Mouse (Mus musculus) layer of hippocampus, adult 2 months (tissue): ENCODE results near the gene Aldh5a1. TPM values are rescaled to one million over a fixed set of nuclear protein-coding genes. Genes with fewer than 3 reads are reported as not detected.

Experiments
- DNase-seq, 2 experiments: peaks; one replicate each; pipeline ENCODE4 v3.0.0; 2022; ENCODE audit warnings: low spot score in 2 of 2
- H3K27ac ChIP-seq: fragments of 200-600 bp; 2 replicates; pipeline ENCODE4 v1.8.1; 2022
- H3K4me3 ChIP-seq: fragments of 200-600 bp; 2 replicates; pipeline ENCODE4 v1.8.1; 2022; ENCODE audit warnings: mild to moderate bottlenecking
- CTCF ChIP-seq: fragments of 200-600 bp; conservative IDR thresholded peaks from 2 replicates; pipeline ENCODE4 v1.8.1; 2022; ENCODE audit warnings: antibody characterized with exemption, mild to moderate bottlenecking, moderate library complexity
- total RNA-seq, 2 experiments: library from RNA; stranded (reverse); gene quantifications; 2 replicates each; pipeline ENCODE4 v1.2.3; 2021

The Aldh5a1 gene
- total RNA-seq, 2 experiments from 2014 or later = 63.0 to 64.3 TPM

DNA sequence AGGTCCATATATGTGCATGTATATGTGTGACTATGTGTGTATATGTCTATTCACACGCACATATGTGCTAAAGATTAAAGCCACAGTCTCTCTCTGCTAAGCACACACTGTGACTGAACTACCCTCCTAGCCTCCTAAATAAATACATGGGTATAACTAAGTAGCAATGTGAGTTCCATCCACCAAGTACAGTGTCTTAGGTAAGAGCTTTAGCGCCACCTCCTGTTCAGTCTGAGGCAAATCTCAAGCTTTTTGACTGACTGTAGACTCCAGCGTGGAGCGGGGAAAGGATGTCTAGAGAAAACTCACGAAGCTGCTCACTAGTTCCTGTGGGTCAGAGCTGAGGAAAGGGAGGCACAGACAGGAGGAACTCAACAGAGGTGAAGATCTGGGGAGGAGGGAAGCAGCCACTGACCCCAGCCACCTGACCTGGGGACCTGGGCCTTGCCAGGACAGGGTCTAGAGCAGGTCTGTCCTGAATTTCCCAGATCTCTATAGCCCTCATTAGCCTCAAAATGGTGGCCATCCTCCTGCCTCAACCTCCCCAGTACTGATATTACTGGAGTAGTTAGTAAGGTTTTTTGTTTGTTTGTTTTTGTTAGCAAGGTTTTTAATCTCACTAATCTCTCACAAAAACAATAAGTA, 17.0 kb downstream of the Aldh5a1 start:
- DNase-seq = peak; percentile 24 to 46
- Histone ChIP-seq H3K27ac (no peak overlapping the region), H3K4me3 (no peak overlapping the region)
- TF ChIP-seq CTCF = peak; percentile 88

DNA sequence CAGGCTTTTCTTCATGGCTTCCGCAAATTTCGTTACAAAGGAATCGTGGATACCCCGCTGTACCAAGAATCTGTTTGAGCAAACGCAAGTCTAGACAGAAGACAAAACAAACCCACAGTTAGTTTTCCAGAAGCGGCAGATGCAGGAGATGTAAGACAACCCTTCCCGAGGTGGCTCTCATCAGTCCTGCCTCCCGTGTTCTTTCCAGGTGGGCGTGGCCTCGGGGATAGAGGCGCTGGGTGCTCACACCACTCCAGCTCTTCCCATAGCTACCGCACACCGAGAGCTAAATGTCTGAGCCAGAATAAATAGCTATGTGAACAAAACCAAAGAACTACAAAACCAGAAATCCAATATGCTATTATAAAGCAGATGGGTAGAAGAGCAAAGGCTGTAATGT, 21.6 kb downstream of the Aldh5a1 start:
- no peak overlapping the region for H3K4me3 ChIP-seq
- no peak for TF ChIP-seq CTCF
- no peak for DNase-seq
- no peak overlapping the region for H3K27ac ChIP-seq

GRCm38 (mm10) chr13:24914915-24915314, 22.5 kb downstream of the Aldh5a1 start:
- Histone ChIP-seq H3K27ac (no peak overlapping the region), H3K4me3 (no peak overlapping the region)
- DNase-seq = no peak
- TF ChIP-seq CTCF = no peak

- H3K27ac ChIP-seq = no peak overlapping the region
- no peak for TF ChIP-seq CTCF
- no peak for DNase-seq
- H3K4me3 ChIP-seq = no peak overlapping the region
These were observed 23.9 kb downstream of the Aldh5a1 start for GRCm38 (mm10) chr13:24913576-24913975.

- no peak overlapping the region for H3K4me3 ChIP-seq
- DNase-seq = no peak
- no peak overlapping the region for H3K27ac ChIP-seq
- TF ChIP-seq CTCF = peak; percentile 55
These were observed 28.3 kb downstream of the Aldh5a1 start for GRCm38 (mm10) chr13:24909112-24909511.

- Histone ChIP-seq H3K27ac (no peak overlapping the region), H3K4me3 (no peak overlapping the region)
- no peak for TF ChIP-seq CTCF
- no peak for DNase-seq
These were observed 30.5 kb downstream of the Aldh5a1 start for GRCm38 (mm10) chr13:24906831-24907570.

- no peak for DNase-seq
- H3K4me3 ChIP-seq = no peak overlapping the region
- no peak for TF ChIP-seq CTCF
- H3K27ac ChIP-seq = no peak overlapping the region
These were observed 32.0 kb downstream of the Aldh5a1 start for GRCm38 (mm10) chr13:24905422-24905821.

GRCm38 (mm10) chr13:24903412-24903811, 34.0 kb downstream of the Aldh5a1 start:
- no peak for TF ChIP-seq CTCF
- no peak for DNase-seq
- Histone ChIP-seq H3K27ac (no peak overlapping the region), H3K4me3 (no peak overlapping the region)

DNA sequence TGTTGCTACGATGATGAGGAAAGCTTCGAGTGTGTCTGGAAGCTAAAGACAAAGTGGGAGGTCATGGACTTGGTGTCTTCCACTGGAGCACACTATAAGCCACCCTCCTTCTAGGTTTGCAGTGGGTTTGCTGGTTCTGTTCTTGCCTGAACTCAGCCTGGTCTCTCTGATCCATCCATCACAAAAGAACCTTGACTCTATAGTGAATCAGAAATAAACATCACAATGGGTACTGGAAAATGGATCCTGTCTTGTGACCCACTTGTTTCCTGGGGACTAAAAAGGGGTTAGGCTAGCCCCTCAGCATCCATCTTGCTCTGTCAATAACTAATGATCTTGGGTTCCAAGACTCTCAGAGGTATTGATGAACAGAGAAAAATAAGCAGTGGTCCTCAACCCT, 35.5 kb downstream of the Aldh5a1 start:
- Histone ChIP-seq H3K4me3 (no peak overlapping the region), H3K27ac (no peak overlapping the region)
- DNase-seq = no peak
- TF ChIP-seq CTCF = no peak

- Histone ChIP-seq H3K4me3 (no peak overlapping the region), H3K27ac (no peak overlapping the region)
- no peak for DNase-seq
- no peak for TF ChIP-seq CTCF
These were observed 43.6 kb downstream of the Aldh5a1 start for GRCm38 (mm10) chr13:24893880-24894279.

GRCm38 (mm10) chr13:24892516-24892915, 44.9 kb downstream of the Aldh5a1 start:
- DNase-seq = no peak
- Histone ChIP-seq H3K27ac (no peak overlapping the region), H3K4me3 (no peak overlapping the region)
- TF ChIP-seq CTCF = no peak

- TF ChIP-seq CTCF = no peak
- H3K27ac ChIP-seq = no peak overlapping the region
- no peak overlapping the region for H3K4me3 ChIP-seq
- DNase-seq = no peak
These were observed 47.9 kb downstream of the Aldh5a1 start for GRCm38 (mm10) chr13:24889554-24889953.

GRCm38 (mm10) chr13:24882411-24882810, 55.0 kb downstream of the Aldh5a1 start:
- peak; percentile 50 for TF ChIP-seq CTCF
- Histone ChIP-seq H3K27ac (no peak overlapping the region), H3K4me3 (no peak overlapping the region)
- no peak for DNase-seq

DNA sequence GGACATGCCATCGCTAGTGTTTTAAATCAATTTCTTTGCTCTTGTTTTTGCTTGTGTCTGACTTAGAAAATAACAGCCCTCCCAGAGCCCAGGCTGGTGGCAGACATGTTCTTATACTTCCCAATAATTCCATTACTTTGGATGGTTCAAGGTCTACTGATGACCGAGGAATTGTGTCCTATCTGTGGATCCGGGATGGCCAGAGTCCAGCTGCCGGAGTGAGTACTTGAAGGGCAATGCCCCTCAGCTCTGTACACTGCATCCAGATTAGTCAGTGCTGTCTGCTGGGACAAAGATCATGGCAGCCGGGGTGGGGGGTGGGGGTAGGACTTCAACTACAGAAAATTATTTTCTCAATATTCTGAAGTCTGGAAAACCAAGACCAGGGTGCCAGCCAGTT, 56.8 kb downstream of the Aldh5a1 start:
- no peak for TF ChIP-seq CTCF
- no peak overlapping the region for H3K27ac ChIP-seq
- no peak for DNase-seq
- no peak overlapping the region for H3K4me3 ChIP-seq
